Mouse (Mus musculus) ovary, postnatal 10 days (tissue): ENCODE results near the gene Fam104a.

Experiments used
- DNase-seq: peaks from one replicate; pipeline ENCODE4 v3.0.0; 2022; ENCODE audit warnings: low spot score

Gene Fam104a

GRCm38 (mm10) chr11:113631302-113631701 is 52.7 kb downstream of the Fam104a start:
- no peak for DNase-seq

- no peak for DNase-seq
These were observed 53.3 kb downstream of the Fam104a start for GRCm38 (mm10) chr11:113630642-113631041.

- no peak for DNase-seq
These were observed 56.2 kb downstream of the Fam104a start for GRCm38 (mm10) chr11:113627785-113628184.

- DNase-seq, result no peak
These were observed 58.5 kb downstream of the Fam104a start for GRCm38 (mm10) chr11:113625437-113625836.

GRCm38 (mm10) chr11:113622028-113622427 is 61.9 kb downstream of the Fam104a start:
- DNase-seq, result no peak

- DNase-seq, result no peak
These were observed 63.0 kb downstream of the Fam104a start for GRCm38 (mm10) chr11:113621001-113621400.

- no peak for DNase-seq
These were observed 64.4 kb downstream of the Fam104a start for GRCm38 (mm10) chr11:113619420-113620080.

- peak; percentile 28 for DNase-seq
These were observed 65.1 kb downstream of the Fam104a start, which contains the start of gene Sstr2 for GRCm38 (mm10) chr11:113618672-113619419. TSS of gene Sstr2 (plus strand) at chr11:113619342.

- no peak for DNase-seq
These were observed 65.7 kb downstream of the Fam104a start for GRCm38 (mm10) chr11:113618303-113618671.

GRCm38 (mm10) chr11:113617132-113617911 is 66.6 kb downstream of the Fam104a start:
- DNase-seq, result peak; percentile 21

- DNase-seq, result no peak
These were observed 69.5 kb downstream of the Fam104a start for GRCm38 (mm10) chr11:113614476-113614875.

GRCm38 (mm10) chr11:113611664-113612611 is 72.0 kb downstream of the Fam104a start:
- no peak for DNase-seq
